Mouse (Mus musculus): ENCODE measurements around the gene Spata4. TPM values are rescaled to one million over a fixed set of nuclear protein-coding genes. Genes with fewer than 3 reads are reported as not detected.
A peak's percentile ranks its signal among the peaks of the same experiment; 100 is the strongest.

The Spata4 gene
- not detected in 2 replicates for polyA plus RNA-seq (2015; fragmentation: Nextera tagmentation; extraction: Ambion mirVana)

DNA sequence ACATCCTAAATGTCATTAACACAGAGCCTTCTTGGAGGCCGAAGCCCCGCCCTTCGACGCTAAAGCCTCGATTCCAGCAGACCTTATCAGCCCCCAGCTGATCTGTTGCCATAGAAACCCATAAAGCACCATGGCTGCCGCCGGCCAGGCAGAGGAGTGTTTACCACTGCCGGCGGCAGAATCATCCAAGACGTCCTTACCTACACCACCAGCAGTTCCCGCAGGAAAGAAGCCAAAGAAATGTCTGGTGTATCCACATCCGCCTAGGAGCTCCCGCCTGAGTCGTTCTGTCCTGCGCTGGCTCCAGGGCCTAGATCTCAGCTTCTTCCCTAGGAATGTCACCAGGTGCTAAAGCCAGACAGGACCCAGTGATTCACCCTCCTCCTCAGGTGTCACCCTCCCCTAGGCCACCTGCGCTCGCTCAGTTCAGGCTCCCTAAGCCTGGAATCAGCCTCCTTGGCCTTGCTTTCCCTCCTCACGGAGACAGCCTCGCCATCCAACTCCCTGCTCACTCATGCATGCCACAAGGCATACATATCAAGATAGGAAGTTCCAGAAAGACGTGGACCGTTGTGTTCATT, at the start of gene Spata4:
Gene Spata4 (plus strand): TSS at position 111 of the 581 bp plus-strand sequence.
- no peak within 1 kb of the TSS for H3K27ac ChIP-seq
- 0 out of 2 replicates have a peak, but pooled peaks cover 7% of the 10 kb centered on the region for H3K4me1 ChIP-seq
- no peak within 1 kb of the TSS for H3K9ac ChIP-seq
- H3K36me3 ChIP-seq: no peaks in the 10 kb centered on the region
- H3K27me3 ChIP-seq (replicated peaks): no peaks in the 10 kb centered on the region
- no peaks in the 10 kb centered on the region for H3K9me3 ChIP-seq
- WGBS: 10% methylated on average over 21 of the region's 21 CpGs
- H3K4me3 ChIP-seq (replicated peaks): peak within 1 kb of the TSS; percentile 24
- H3K4me2 ChIP-seq: peak within 1 kb of the TSS; percentile 54
- peak; percentile 76; the same call in 1 of the 2 replicates for ATAC-seq (ENCODE audit: insufficient read depth, low FRiP score, low read depth)

DNA sequence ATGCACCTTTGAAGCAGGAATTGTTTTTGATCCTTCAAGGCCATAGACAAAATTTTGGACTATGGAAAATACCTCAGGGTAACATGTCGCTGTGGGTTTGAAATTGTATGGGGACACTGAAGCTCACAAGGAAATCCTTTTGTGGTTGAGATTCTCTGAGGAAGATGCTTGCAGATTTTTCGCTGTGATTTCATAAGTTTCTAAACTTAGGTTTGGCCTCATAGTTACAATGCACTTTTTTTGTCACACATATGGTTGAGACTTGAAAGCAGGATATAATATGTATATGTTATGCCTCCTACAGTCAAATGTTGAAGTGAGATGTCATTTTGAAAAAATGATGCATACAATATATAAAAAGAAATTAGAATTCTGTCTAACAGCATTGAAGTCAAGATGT, 45.7 kb upstream of the Spata4 start:
- H3K4me1 ChIP-seq: no peaks in the 10 kb centered on the region
- no peak overlapping the region for H3K4me3 ChIP-seq (replicated peaks)
- no peaks in the 10 kb centered on the region for H3K9me3 ChIP-seq
- H3K36me3 ChIP-seq: no peaks in the 10 kb centered on the region
- no peak overlapping the region for H3K4me2 ChIP-seq
- no peak overlapping the region for H3K27ac ChIP-seq
- no peak for ATAC-seq (ENCODE audit: insufficient read depth, low FRiP score, low read depth)
- no peaks in the 10 kb centered on the region for H3K27me3 ChIP-seq (replicated peaks)
- no peak overlapping the region for H3K9ac ChIP-seq
- WGBS: 73% methylated on average over 2 of the region's 2 CpGs

DNA sequence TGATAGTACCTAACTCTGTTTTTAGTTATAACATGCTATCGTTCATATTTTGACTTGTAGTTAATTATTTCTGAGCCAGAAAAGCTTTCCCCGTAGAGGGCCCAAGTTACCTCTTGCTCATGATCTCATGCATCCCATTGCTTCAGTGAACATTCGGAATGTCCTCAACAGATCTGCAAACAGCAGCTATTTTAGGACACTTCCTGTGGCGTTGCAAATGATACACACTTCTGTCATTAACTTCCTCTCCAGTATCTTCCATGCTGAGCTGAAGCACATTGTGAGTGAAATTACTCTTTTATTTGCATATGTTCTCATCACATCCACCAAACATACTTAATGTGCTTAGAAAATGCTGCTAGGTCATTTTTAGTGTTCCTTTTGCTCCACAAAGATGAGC, 38.4 kb upstream of the Spata4 start:
- H3K27ac ChIP-seq: no peak overlapping the region
- no peaks in the 10 kb centered on the region for H3K36me3 ChIP-seq
- no peaks in the 10 kb centered on the region for H3K9me3 ChIP-seq
- no peak for ATAC-seq (ENCODE audit: insufficient read depth, low FRiP score, low read depth)
- no peaks in the 10 kb centered on the region for H3K27me3 ChIP-seq (replicated peaks)
- no peaks in the 10 kb centered on the region for H3K4me1 ChIP-seq
- no peak overlapping the region for H3K9ac ChIP-seq
- H3K4me2 ChIP-seq: no peak overlapping the region
- H3K4me3 ChIP-seq (replicated peaks): no peak overlapping the region
- 62% methylated on average over 4 of the region's 4 CpGs for WGBS

DNA sequence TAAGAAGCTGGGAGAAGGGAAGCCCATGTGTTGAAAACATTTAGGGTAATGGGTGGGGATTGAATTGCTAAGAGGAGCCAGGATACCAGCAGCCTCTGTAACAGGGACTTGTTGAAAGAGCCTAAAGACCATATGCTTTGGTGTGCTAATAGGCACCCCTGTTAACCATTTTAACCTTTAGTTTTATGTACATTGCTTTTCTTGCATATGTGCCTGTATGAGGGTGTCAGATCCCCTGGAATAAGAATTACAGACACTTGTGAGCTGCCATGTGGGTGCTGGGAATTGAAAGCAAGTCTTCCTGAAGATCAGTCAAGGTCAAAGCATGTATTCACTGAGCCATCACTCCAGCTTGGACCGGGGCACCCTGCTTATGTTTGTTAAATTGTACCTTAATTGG, 35.4 kb upstream of the Spata4 start:
- no peak overlapping the region for H3K27ac ChIP-seq
- no peak overlapping the region for H3K4me2 ChIP-seq
- H3K27me3 ChIP-seq (replicated peaks): no peaks in the 10 kb centered on the region
- no peaks in the 10 kb centered on the region for H3K9me3 ChIP-seq
- ATAC-seq (ENCODE audit: insufficient read depth, low FRiP score, low read depth): no peak
- H3K4me3 ChIP-seq (replicated peaks): no peak overlapping the region
- WGBS: 86% methylated on average over 1 of the region's 1 CpGs
- no peaks in the 10 kb centered on the region for H3K36me3 ChIP-seq
- no peaks in the 10 kb centered on the region for H3K4me1 ChIP-seq
- no peak overlapping the region for H3K9ac ChIP-seq

DNA sequence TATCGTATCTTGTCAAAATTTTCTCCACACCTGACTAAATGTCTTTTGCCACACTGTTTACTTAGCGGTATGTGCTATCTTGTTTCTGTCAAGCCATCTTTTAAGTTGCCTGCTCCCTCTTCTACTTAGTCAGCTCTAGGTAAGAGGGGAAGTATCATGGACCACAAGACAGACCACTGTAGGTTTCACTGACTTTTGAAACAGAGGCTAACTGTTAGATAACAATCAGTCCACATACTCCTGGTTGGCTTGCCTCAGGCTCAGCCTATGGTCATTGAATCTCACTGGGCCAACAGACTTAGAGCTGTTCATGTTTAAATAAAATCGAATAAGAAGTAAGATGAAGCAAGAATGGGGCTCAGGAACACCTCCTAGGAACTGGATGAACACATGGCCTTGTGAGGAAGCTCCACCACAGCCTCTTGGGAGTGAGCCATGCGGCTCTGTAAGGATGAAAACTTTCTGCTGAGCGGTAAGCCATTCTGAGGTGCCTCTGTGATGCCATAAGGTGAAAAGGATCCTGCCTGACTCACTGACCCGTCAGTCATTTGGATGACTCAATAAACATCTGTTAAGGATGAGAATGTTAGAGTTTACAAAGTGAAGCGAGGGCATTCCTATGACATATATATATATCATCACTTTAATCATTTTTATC, 34.8 kb upstream of the Spata4 start:
- no peak for ATAC-seq (ENCODE audit: insufficient read depth, low FRiP score, low read depth)
- no peaks in the 10 kb centered on the region for H3K36me3 ChIP-seq
- no peaks in the 10 kb centered on the region for H3K27me3 ChIP-seq (replicated peaks)
- no peaks in the 10 kb centered on the region for H3K4me1 ChIP-seq
- no peak overlapping the region for H3K9ac ChIP-seq
- H3K9me3 ChIP-seq: no peaks in the 10 kb centered on the region
- no peak overlapping the region for H3K27ac ChIP-seq
- 85% methylated on average over 7 of the region's 7 CpGs for WGBS
- no peak overlapping the region for H3K4me2 ChIP-seq
- H3K4me3 ChIP-seq (replicated peaks): no peak overlapping the region

DNA sequence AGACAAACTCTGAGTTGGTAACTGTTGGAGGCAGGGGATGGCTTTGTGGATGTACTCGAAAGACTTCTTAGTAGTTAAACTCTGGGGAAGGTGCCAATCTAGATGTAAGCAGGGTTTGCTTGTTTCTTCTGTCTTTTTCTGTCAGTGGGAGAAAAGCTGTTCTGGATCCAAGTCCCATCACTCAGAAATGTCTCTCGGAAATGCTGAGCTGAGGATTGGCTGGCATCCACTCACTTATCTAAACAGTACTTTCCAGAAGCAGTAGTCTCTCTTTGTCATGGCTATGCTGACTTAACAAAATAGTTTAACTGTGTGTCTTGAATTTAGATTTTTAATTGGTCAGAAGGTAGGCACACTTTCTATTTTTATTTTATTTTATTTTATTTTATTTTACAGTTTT, 33.4 kb upstream of the Spata4 start:
- ATAC-seq (ENCODE audit: insufficient read depth, low FRiP score, low read depth): no peak
- Histone ChIP-seq H3K27me3 (replicated peaks) (no peaks in the 10 kb centered on the region), H3K4me1 (no peaks in the 10 kb centered on the region), H3K27ac (no peak overlapping the region), H3K9me3 (no peaks in the 10 kb centered on the region), H3K4me2 (no peak overlapping the region), H3K9ac (no peak overlapping the region), H3K36me3 (no peaks in the 10 kb centered on the region), H3K4me3 (replicated peaks) (no peak overlapping the region)
- 48% methylated on average over 2 of the region's 2 CpGs for WGBS

DNA sequence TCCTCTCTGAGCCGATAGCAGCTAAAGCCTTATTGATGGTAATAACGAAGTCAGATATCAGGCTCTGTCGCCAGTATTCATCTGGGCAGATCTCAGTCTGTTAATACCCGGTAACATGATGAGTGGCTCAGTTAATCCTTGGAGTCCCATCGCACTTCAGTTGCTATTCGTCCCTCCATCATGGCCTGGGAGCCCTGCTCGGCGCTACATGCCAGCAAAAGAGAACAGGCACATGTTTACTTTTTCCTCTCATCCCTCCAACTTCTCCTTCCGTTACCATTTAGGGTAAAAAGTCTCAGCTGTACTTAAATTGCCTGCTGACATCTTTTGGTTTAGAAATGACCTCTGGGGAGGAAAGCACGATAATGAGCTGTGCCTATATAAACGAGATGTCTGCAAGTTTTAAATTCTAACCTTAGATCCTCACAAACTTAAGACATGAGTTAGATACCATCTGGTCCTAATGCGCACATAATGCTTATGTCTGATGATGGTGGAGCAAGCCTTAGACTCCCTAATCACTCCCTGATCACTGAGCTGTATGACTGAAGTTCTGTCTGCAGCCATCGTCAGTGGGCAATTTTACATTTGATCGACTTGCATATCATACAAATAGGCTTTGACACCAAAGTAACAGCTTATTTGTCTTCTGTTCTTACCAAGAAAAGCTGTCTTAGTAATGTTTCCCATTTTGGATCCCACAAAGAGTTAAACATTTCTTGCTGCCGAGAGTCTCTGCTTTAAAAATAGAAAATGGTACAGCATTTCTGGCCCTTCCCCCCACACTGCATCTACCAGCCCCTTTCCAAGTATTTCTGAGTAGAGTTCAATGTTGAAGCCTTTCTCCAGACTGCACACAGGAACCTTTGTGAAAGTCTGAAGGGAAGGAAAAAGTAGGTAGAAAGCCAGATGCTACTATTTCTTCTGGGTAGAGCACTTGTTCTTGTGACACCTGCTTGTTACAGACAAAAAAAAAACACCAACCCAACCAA, 29.7 kb upstream of the Spata4 start:
- H3K27ac ChIP-seq: no peak overlapping the region
- H3K9me3 ChIP-seq: no peaks in the 10 kb centered on the region
- no peak overlapping the region for H3K9ac ChIP-seq
- no peak overlapping the region for H3K4me3 ChIP-seq (replicated peaks)
- no peaks in the 10 kb centered on the region for H3K4me1 ChIP-seq
- 39% methylated on average over 15 of the region's 15 CpGs for WGBS
- no peak for ATAC-seq (ENCODE audit: insufficient read depth, low FRiP score, low read depth)
- H3K27me3 ChIP-seq (replicated peaks): no peaks in the 10 kb centered on the region
- no peaks in the 10 kb centered on the region for H3K36me3 ChIP-seq
- H3K4me2 ChIP-seq: no peak overlapping the region

DNA sequence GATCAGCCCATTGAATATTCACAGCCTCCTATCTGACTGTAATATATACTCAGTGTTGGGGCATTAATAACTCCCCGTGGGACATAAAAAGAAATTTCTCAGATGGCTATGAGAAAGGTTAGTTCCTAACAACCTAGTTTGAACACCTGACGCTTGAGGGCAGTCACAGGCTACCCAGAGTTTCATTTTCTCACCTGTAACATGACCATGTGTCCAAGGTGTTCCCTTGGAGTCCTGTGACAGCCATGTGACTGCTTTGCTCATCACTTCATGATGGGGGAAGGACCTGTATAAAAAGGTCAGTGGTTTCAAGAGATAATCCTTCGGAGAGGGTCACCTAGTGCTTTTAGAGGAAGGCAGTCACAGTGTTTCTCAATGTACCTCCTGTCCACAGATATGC, 19.1 kb upstream of the Spata4 start:
- H3K36me3 ChIP-seq: no peaks in the 10 kb centered on the region
- no peak overlapping the region for H3K9ac ChIP-seq
- no peaks in the 10 kb centered on the region for H3K27me3 ChIP-seq (replicated peaks)
- no peak overlapping the region for H3K4me2 ChIP-seq
- 79% methylated on average over 3 of the region's 3 CpGs for WGBS
- ATAC-seq (ENCODE audit: insufficient read depth, low FRiP score, low read depth): no peak
- H3K4me1 ChIP-seq: no peaks in the 10 kb centered on the region
- no peaks in the 10 kb centered on the region for H3K9me3 ChIP-seq
- no peak overlapping the region for H3K4me3 ChIP-seq (replicated peaks)
- no peak overlapping the region for H3K27ac ChIP-seq

DNA sequence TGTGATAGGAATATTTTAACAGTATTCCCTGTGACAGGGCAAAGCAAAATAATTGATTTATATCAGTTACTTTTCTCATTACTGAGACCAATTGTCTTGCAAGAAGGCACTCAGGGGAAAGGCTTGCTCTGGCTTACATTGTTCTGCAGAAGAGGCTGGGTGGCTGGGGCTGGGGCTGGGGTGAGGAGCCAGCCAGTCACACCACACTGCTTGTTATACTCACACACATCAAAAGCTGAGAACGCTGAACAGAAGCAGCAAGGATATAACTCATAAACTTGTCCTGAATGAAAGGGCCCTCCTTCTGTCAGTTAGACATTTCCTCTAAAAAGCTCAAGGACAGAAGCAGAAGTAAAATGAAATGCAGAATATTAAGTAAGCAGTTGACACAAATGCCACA, 17.7 kb upstream of the Spata4 start:
- WGBS: 42% methylated on average over 1 of the region's 1 CpGs
- H3K4me3 ChIP-seq (replicated peaks): no peak overlapping the region
- H3K27ac ChIP-seq: no peak overlapping the region
- H3K9ac ChIP-seq: no peak overlapping the region
- H3K4me1 ChIP-seq: no peaks in the 10 kb centered on the region
- no peaks in the 10 kb centered on the region for H3K9me3 ChIP-seq
- H3K4me2 ChIP-seq: no peak overlapping the region
- ATAC-seq (ENCODE audit: insufficient read depth, low FRiP score, low read depth): no peak
- H3K27me3 ChIP-seq (replicated peaks): no peaks in the 10 kb centered on the region
- H3K36me3 ChIP-seq: no peaks in the 10 kb centered on the region

DNA sequence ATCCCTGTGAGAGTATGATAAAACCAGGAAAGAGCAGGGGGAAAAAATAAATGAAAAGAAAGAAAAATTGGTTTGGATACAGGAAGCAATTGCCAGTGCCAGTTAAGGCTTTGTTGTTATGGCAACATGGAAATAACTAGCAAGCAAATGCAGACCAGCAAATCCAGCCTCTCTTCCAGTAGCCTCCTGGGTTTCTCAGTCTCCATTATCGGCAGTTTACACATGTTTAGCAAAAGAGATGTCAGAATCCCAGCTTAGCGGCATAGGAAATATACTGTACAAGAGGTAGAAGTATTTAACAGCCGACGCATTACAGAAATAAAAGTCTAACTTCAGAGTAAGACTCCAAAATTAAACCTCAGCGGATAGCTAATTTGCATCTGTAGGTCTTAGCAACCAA, 5.9 kb upstream of the Spata4 start:
- 78% methylated on average over 5 of the region's 5 CpGs for WGBS
- no peak overlapping the region for H3K9ac ChIP-seq
- ATAC-seq (ENCODE audit: insufficient read depth, low FRiP score, low read depth): no peak
- H3K4me1 ChIP-seq: no peaks in the 10 kb centered on the region
- H3K4me3 ChIP-seq (replicated peaks): no peak overlapping the region
- no peak overlapping the region for H3K27ac ChIP-seq
- H3K4me2 ChIP-seq: no peak overlapping the region
- H3K27me3 ChIP-seq (replicated peaks): no peaks in the 10 kb centered on the region
- no peaks in the 10 kb centered on the region for H3K9me3 ChIP-seq
- no peaks in the 10 kb centered on the region for H3K36me3 ChIP-seq

DNA sequence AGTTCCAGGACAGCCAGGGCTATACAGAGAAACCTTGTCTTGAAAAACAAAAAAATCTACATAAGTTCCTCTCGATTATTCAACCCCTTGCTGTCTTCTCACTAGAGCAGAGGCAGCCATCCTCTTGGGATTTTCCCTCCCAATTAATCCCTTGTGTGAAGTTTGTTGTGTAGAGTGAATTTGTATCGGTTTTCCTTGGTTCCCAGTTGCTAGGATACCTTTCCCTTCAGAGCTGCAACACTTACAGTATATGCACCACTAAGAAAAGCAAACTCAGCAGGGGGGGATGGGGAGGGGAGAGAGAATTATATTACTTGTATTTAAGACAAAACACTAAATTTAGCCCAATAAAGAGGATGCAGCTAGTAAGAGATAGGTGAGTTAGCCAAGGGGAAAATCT, 4.5 kb upstream of the Spata4 start:
- H3K9me3 ChIP-seq: no peaks in the 10 kb centered on the region
- ATAC-seq (ENCODE audit: insufficient read depth, low FRiP score, low read depth): no peak
- no peak overlapping the region for H3K27ac ChIP-seq
- no peaks in the 10 kb centered on the region for H3K27me3 ChIP-seq (replicated peaks)
- 0 out of 2 replicates have a peak, but pooled peaks cover 7% of the 10 kb centered on the region for H3K4me1 ChIP-seq
- H3K4me3 ChIP-seq (replicated peaks): no peak overlapping the region
- no peak overlapping the region for H3K9ac ChIP-seq
- no peaks in the 10 kb centered on the region for H3K36me3 ChIP-seq
- WGBS: 65% methylated on average over 2 of the region's 2 CpGs
- no peak overlapping the region for H3K4me2 ChIP-seq

DNA sequence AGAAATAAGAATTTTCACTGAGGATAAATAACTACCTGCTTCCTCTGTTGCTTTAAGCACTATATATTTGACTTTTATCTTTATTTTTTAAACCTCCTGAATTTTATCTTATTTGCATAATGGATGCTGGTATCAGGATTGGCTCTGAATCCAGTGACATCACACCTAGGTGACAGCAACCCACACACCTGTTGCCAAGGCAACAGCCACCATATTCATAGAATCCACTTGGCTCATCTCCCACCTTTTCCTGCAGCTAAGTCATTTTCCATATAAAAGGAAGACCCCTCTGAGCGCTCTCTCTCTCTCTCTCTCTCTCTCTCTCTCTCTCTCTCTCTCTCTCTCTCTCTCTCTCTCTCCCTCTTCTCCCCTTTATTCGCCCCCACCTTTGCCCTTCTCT, 3.6 kb upstream of the Spata4 start:
- 86% methylated on average over 2 of the region's 2 CpGs for WGBS
- no peak overlapping the region for H3K9ac ChIP-seq
- H3K36me3 ChIP-seq: no peaks in the 10 kb centered on the region
- 0 out of 2 replicates have a peak, but pooled peaks cover 7% of the 10 kb centered on the region for H3K4me1 ChIP-seq
- H3K27ac ChIP-seq: no peak overlapping the region
- H3K4me2 ChIP-seq: no peak overlapping the region
- H3K9me3 ChIP-seq: no peaks in the 10 kb centered on the region
- H3K4me3 ChIP-seq (replicated peaks): no peak overlapping the region
- ATAC-seq (ENCODE audit: insufficient read depth, low FRiP score, low read depth): no peak
- no peaks in the 10 kb centered on the region for H3K27me3 ChIP-seq (replicated peaks)

Measured in stomach, embryonic 15.5 days (tissue).